Mouse (Mus musculus): ENCODE measurements around the gene Cep170b.

Gene Cep170b

DNA sequence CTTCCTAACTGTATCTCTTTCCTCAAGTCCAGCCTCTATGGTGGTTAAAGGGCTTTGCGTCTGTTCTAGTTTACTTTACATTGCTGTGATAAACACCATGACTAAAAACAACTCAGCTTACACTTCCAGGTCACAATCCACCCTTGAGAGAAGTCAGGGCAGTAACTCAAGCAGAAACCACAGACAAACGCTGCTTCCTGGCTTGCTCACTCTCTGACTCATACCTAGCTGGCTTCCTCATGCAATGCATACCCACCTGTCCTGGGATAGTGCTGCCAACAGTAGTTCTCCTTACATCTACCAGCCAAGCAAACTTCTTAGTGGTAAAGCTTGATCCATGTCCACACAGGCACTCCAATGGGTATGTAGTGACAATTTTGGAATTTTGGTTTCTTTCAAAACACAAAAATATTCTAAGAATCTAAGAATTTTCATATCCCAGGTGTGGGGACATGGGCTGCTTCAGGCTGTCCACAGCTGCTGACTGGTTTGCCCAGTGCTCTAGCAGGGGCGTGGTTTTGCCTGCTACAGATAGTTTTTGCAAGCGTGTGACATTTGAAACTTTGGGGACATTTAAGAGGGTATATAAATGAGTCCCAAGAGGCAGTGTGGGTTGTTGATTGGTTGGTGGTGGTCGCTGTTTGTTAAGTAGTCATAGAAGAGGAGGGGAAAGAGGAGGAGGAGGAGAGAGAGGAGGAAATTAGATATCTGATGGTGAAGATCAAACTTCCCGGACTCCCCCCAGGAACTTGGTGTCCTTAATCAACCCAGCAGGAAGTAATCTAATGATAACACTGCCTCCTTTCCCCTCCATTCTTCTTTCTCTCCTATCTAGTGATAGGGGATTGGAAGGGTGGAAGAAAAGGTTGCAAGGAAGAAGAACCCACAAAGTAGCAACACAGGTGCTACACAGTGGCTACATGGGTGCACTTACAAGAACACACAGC, 17.6 kb upstream of the Cep170b start:
- DNase-seq (ENCODE audit: low spot score) = no peak

- DNase-seq (ENCODE audit: low spot score) = peak; percentile 75
These were observed 13.3 kb upstream of the Cep170b start for GRCm38 (mm10) chr12:112706704-112707572.

- DNase-seq (ENCODE audit: low spot score) = no peak
These were observed 12.7 kb upstream of the Cep170b start for GRCm38 (mm10) chr12:112707573-112707869.

DNA sequence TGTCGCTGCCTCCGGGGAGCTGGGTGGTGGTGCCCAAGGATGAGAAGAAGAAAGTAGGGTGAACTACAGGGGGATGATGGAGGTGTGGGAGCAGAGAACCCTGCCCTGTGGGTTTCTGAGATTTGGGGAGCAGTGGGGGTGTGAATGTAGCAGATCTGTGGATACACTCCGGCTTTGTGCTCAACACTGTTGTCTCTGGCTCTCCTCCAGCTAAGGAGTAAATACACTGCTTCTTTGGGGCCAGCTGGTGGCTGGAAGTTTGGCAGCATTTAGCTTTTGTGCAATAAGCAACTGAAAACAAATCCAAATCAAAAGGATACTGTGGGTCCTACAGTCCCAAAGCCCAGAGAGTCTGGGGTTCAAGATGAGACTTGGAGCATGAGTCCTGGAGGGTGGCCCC, 6.3 kb upstream of the Cep170b start:
- no peak for DNase-seq (ENCODE audit: low spot score)

GRCm38 (mm10) chr12:112717140-112717539, 3.1 kb upstream of the Cep170b start:
- DNase-seq (ENCODE audit: low spot score) = no peak

DNA sequence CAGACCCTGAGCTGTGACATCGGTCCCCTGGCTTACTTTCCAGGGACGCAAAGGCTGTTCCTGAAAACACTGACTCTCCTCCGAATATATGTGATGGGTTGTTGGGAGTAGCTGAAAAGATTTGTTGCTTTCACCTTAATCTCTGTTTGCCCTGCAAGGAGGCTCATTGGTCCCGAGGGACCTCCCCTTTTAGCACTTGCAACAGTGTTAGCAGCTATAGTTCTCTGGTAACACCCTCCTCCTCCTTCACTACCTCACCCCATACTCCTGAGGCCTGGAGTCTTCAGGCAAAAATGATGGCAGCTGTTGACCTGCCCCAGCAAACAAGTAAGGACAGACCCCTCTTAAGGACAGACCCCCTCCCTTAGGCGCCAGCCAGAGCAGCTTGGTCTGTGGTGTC, 1.3 kb upstream of the Cep170b start:
- DNase-seq (ENCODE audit: low spot score) = no peak

DNA sequence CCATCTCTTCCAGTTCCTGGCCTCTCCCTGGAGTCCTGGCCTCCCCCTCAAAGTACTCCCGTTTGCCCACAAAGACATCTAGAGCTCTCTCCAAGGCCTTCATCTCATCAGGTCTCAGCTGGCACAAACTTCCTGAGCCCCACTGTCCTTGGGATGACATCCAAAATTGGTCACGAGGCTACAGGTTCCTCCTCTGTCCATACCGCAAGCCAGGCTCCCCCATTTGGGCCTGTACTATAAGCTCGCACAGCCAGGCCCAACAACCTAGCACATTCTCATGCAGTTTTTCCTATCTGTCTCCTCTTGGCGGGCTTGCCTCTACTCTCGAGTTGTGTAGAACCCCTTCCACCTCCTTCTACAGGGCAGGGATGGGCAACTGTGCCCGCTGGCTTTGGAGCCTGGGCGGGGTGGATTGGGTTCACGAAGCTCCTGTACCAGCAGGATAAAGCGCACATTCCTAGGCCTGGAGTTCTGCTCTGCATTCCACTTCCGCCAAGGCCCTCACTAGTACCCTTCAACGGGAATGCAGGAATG, 702 bp downstream of the Cep170b start:
- DNase-seq (ENCODE audit: low spot score) = no peak

DNA sequence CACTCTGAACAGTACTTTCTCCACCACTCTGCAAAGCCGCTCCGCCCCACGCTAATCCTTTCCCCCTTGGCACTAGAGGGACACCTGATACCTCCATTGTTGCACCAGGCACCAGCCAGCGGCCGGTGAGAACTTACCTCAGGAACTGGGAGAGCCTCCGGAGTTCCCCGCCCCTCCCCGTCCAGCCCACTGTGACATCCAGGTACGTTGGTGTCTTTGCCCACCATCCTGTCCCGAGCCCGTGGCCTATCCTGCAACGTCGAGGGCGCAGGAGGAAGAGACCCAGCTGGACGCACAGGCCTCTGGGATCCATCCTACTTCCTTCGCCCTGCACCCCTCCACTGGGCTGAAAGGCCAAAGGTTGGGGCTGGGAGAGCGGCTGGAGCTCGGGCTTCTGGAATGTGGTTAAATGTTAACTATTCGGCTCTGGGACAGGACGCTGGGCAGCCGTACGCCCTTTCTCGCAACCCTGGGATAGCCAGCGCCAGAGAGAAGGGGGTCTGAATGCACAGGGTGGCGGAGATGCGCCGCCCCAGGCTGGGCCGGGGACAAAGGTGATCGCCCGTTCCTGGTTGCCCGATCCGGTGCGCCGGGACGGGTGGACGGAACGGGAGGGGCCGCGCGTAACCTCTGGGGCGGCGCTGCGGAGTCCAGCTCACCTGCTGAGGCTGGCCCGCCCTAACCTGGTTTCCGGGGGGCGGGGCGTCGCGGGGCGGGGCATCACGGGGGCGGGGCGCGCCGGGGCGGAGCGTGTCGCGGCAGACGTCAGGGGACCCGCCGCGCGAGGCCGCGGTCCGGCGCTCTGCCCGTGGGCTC, 1.4 kb downstream of the Cep170b start:
- DNase-seq (ENCODE audit: low spot score) = no peak

- peak; percentile 49 for DNase-seq (ENCODE audit: low spot score)
These were observed 2.2 kb downstream of the Cep170b start for GRCm38 (mm10) chr12:112722240-112723027.

- DNase-seq (ENCODE audit: low spot score) = no peak
These were observed 2.7 kb downstream of the Cep170b start for GRCm38 (mm10) chr12:112723028-112723330.

DNA sequence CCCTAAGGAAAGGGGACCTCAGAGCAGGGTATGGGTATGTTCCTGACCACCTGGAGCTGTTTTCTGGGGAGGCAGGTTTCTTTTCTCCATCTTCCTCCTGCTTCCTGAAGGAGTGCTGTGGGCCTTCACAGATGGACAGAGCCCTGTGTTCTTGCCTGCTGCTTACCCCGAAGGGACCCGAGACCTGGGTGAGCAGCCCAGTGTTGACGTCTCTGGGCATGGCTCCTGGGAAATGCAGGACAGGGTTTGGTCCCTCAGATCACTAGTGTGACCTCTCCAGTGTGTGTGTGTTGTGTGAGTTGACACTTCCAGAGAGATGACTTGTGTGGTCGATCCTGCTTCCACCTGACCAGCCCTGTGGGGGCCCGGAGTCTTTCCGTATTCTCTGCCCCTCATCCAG, 3.2 kb downstream of the Cep170b start:
- no peak for DNase-seq (ENCODE audit: low spot score)

DNA sequence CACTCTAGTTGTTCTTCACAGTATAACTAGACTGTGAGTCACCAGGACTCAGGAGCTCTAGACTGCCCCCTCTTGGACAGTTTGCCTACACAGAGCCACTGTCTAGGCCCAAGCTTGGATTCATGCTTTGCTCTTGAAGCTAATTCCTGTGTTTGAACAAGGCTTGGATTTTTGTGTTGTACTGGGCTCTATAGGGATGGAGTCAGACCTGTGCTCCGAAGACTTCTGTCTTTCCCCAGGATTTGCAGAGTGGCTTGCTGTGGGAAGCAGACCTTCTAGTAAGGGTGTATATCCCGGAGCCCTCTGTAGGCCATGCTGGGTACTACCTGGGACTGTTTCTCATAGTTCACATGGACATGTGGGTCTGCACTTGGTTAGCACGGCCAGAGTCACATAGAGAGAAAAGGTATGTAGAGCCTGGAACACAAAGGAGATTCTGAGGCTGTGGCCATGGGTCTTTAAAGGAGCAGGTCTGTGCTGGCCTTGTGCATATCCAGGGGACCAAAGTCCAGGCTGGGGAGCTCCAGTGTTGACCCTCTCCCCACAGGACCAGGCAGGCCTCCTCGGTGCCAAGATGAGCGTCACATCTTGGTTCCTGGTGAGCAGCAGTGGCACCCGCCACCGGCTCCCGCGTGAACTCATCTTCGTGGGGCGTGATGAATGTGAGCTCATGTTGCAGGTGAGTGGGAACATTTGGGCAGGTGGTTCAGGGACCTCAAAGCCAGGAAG, 4.0 kb downstream of the Cep170b start:
- no peak for DNase-seq (ENCODE audit: low spot score)

- DNase-seq (ENCODE audit: low spot score) = no peak
These were observed 7.5 kb downstream of the Cep170b start for GRCm38 (mm10) chr12:112727801-112728200.

DNA sequence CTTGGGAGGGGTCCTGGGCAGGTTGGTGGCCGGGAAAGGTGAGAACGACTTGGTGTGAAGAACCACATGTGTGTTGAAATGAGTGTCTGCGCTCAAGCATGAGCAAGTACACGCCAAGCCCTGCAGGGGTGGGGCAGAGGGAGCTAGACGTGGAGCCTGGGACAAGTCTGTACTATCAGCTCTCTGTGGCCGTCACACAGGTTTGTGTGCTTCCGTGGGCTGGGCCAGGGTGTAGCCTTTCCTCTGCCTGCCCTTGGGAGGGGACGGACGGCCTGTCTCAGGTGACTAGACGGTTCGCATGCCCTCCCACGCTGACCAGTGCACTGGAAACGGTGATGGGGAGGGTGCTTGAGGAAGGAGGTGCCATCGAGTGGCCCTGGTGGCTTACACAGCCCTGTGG, 10.6 kb downstream of the Cep170b start:
- DNase-seq (ENCODE audit: low spot score) = no peak

- no peak for DNase-seq (ENCODE audit: low spot score)
These were observed 12.3 kb downstream of the Cep170b start for GRCm38 (mm10) chr12:112732591-112732990.

GRCm38 (mm10) chr12:112734108-112734820, 14.0 kb downstream of the Cep170b start:
- no peak for DNase-seq (ENCODE audit: low spot score)

- no peak for DNase-seq (ENCODE audit: low spot score)
These were observed 14.8 kb downstream of the Cep170b start for GRCm38 (mm10) chr12:112734881-112735655.

- DNase-seq (ENCODE audit: low spot score) = no peak
These were observed 15.8 kb downstream of the Cep170b start for GRCm38 (mm10) chr12:112735896-112736635.

GRCm38 (mm10) chr12:112736636-112736925, 16.3 kb downstream of the Cep170b start:
- no peak for DNase-seq (ENCODE audit: low spot score)
